Comparison of ENCODE assay signal across 14 mouse cellular contexts in genomic region chr2:172473591-172473990, GRCm38 (mm10). TPM values are rescaled to one million over a fixed set of nuclear protein-coding genes. Genes with fewer than 3 reads are reported as not detected.
A peak's percentile ranks its signal among the peaks of the same experiment; 100 is the strongest.
DNase-seq lines count a peak whose midpoint lies in the region.
"Had no signal": no experiment of that assay in that cellular context is flagged by ENCODE, and none has a peak within 500 bp of the region (broad histone marks: within the 10 kb centered on the region; RNA-seq: fewer than 3 reads in every experiment).

No protein-coding gene starts in this region.

- H3K4me3 ChIP-seq in brown adipose tissue, adult 24 weeks (ENCODE audit: insufficient read depth, low read depth, low read length): no peak overlapping the region
- H3K4me3 ChIP-seq: forebrain, embryonic 10.5 days had no signal

- peak; percentile 14 to 31 for DNase-seq in heart, adult 9 months (ENCODE audit: low spot score in 2 of 2)
- no peak for DNase-seq in heart, postnatal 36 days
- peak; percentile 12 for DNase-seq in kidney, postnatal 14 days
- no peak for DNase-seq in kidney, postnatal 10 days
- peak; percentile 26 for DNase-seq in lung, postnatal 14 days
- no peak for DNase-seq in cerebellum, postnatal 36 days
- DNase-seq in urinary bladder, postnatal 4 days (ENCODE audit: low spot score in 2 of 2): no peak
- DNase-seq: cerebellum, postnatal 10 days; gastrocnemius, postnatal 25 days; thymus, postnatal 36 days had no signal

- peaks cover 3% of the 10 kb centered on the region; the same call in 1 of the 2 replicates for H3K4me1 ChIP-seq in brown adipose tissue, adult 24 weeks (ENCODE audit: control insufficient read depth, insufficient read depth, insufficient read length, low read length)

- intact Hi-C loops in heart, postnatal 36 days (cut with DNase I): no loop called here

- peak overlapping the region; percentile 89 for H3K27ac ChIP-seq in brown adipose tissue, adult 24 weeks (replicated peaks; ENCODE audit: low read depth, low read length)
- H3K27ac ChIP-seq: forebrain, embryonic 10.5 days had no signal

RNA-seq across cellular contexts. Expression of gene Fam209, which starts 1.3 kb away (rescaled TPM):
- total RNA-seq in heart, postnatal 36 days (2021): not detected
- polyA plus RNA-seq in brown adipose tissue, adult 24 weeks (2012; ENCODE audit: insufficient read depth, insufficient read length, missing spikeins): not detected in 2 replicates
- total RNA-seq: left cerebral cortex, postnatal 36 days had no signal

RNA-seq across cellular contexts. Expression of gene Gcnt7, which starts 15.2 kb away (rescaled TPM):
- not detected for total RNA-seq in heart, postnatal 36 days (2021)
- not detected in 2 replicates for polyA plus RNA-seq in brown adipose tissue, adult 24 weeks (2012; ENCODE audit: insufficient read depth, insufficient read length, missing spikeins)
- total RNA-seq: gastrocnemius, postnatal 25 days; left cerebral cortex, postnatal 36 days; megakaryocyte progenitor cell, adult 5-6 weeks had no signal

RNA-seq across cellular contexts. Expression of gene Rtf2, which starts 33.2 kb away (rescaled TPM):
- 10 to 100 TPM; 31.9 to 34.3 TPM for total RNA-seq in heart, postnatal 36 days (2021)
- 91.4 and 101 TPM in 2 replicates for polyA plus RNA-seq in brown adipose tissue, adult 24 weeks (2012; ENCODE audit: insufficient read depth, insufficient read length, missing spikeins)

Comparison
In these comparisons a context has a peak if more than half of its experiments do, and no peak if none do; other contexts are left out.
1. DNase-seq: peak in heart, adult 9 months (2 of 2), kidney, postnatal 14 days (single experiment) and lung, postnatal 14 days (single experiment); none in heart, postnatal 36 days (0 of 2), kidney, postnatal 10 days (single experiment), cerebellum, postnatal 36 days (0 of 2) and urinary bladder, postnatal 4 days (0 of 2).